In the genomic region with DNA sequence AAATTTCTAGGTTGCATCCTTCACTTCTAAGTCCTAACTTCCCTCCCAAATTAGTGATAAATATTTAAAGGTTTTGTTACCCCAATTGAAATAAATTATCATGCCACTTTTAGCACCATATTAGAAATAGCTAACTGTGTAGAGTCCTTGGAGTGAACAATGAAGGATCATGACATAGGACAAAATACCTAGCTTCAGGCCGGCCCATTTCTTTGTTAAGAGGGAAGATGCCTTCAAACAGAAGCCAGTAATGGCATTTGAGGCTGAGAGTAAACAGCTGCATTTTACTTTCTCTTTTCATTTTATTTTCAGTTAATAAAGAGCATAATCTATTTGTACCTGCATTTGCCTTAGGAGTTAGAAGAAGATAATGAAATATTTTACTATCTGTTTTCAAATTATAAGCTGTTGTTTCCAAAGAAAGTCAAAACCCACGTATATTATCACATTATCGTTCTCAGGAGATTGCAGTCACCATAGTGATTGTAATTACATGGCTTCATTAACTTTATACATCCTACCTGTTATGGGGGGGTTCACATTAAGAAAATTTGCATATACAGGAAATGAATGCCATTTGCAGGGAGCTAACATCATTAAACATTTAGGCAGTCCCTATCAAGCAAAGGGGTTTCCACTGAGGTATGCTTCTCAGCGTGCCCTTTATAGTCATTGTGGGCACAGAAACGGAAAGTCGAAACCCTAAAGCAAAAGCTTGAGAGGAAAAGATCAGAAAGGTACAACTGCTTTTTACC, we compare ENCODE assay signal across 25 mouse cellular contexts.
DNase-seq lines count a peak whose midpoint lies in the region; ATAC-seq lines count a peak whose summit lies in the region.
"Had no signal": no experiment of that assay in that cellular context is flagged by ENCODE, and none has a peak within 500 bp of the region (broad histone marks: within the 10 kb centered on the region; RNA-seq: fewer than 3 reads in every experiment).

No protein-coding gene starts in this region.

- no peak overlapping the region for H3K4me2 ChIP-seq in hindbrain, embryonic 13.5 days
- H3K4me2 ChIP-seq in hindbrain, embryonic 11.5 days (replicated peaks; ENCODE audit: low read depth, low read length): no peak overlapping the region
- no peak overlapping the region for H3K4me2 ChIP-seq in hindbrain, embryonic 16.5 days (ENCODE audit: low read length)
- H3K4me2 ChIP-seq in neural tube, embryonic 12.5 days (replicated peaks): no peak overlapping the region
- H3K4me2 ChIP-seq in neural tube, embryonic 15.5 days: no peak overlapping the region
- H3K4me2 ChIP-seq: embryonic facial prominence, embryonic 12.5 days had no signal

- H3K4me1 ChIP-seq in hindbrain, embryonic 13.5 days (replicated peaks): no peaks in the 10 kb centered on the region
- no peaks in the 10 kb centered on the region for H3K4me1 ChIP-seq in hindbrain, embryonic 11.5 days (replicated peaks; ENCODE audit: control insufficient read depth, insufficient read depth, low read length)
- no peaks in the 10 kb centered on the region for H3K4me1 ChIP-seq in hindbrain, embryonic 16.5 days (ENCODE audit: control insufficient read depth, insufficient read depth, low read depth, low read length)
- no peaks in the 10 kb centered on the region for H3K4me1 ChIP-seq in hindbrain, embryonic 10.5 days (replicated peaks)
- no peaks in the 10 kb centered on the region for H3K4me1 ChIP-seq in neural tube, embryonic 12.5 days
- H3K4me1 ChIP-seq in neural tube, embryonic 15.5 days: no peaks in the 10 kb centered on the region
- H3K4me1 ChIP-seq: embryonic facial prominence, embryonic 10.5 days; embryonic facial prominence, embryonic 12.5 days had no signal

- DNase-seq in hindbrain, embryonic 11.5 days (ENCODE audit: low spot score): no peak
- no peak for DNase-seq in hindbrain, embryonic 10.5 days (ENCODE audit: low spot score)
- DNase-seq in neural tube, embryonic 10.5 days (ENCODE audit: extremely low spot score, low spot score): no peak
- no peak for DNase-seq in ovary, postnatal 10 days (ENCODE audit: low spot score)
- DNase-seq: adrenal gland, adult 8-10 months; adrenal gland, postnatal 14 days; adrenal gland, postnatal 36 days; B cell, adult 2 months; cerebellum, adult 11-12 months; cerebellum, adult 2 months; cerebellum, adult 9-10 months; cerebellum, postnatal 10 days; cerebellum, postnatal 25 days had no signal

- H3K27me3 ChIP-seq in hindbrain, embryonic 13.5 days: no peaks in the 10 kb centered on the region
- no peaks in the 10 kb centered on the region for H3K27me3 ChIP-seq in hindbrain, embryonic 11.5 days (ENCODE audit: control insufficient read depth, insufficient read depth, low read length)
- no peaks in the 10 kb centered on the region for H3K27me3 ChIP-seq in hindbrain, embryonic 16.5 days (replicated peaks; ENCODE audit: control insufficient read depth, insufficient read depth, low read length)
- no peaks in the 10 kb centered on the region for H3K27me3 ChIP-seq in hindbrain, embryonic 10.5 days (ENCODE audit: insufficient read depth, poor library complexity, severe bottlenecking)
- no peaks in the 10 kb centered on the region for H3K27me3 ChIP-seq in neural tube, embryonic 12.5 days (replicated peaks)
- H3K27me3 ChIP-seq in neural tube, embryonic 15.5 days (replicated peaks): no peaks in the 10 kb centered on the region
- H3K27me3 ChIP-seq: CH12.LX; embryonic facial prominence, embryonic 12.5 days had no signal

- no peaks in the 10 kb centered on the region for H3K9me3 ChIP-seq in hindbrain, embryonic 13.5 days
- no peaks in the 10 kb centered on the region for H3K9me3 ChIP-seq in hindbrain, embryonic 11.5 days (ENCODE audit: control insufficient read depth, low read length)
- H3K9me3 ChIP-seq in hindbrain, embryonic 16.5 days (ENCODE audit: control insufficient read depth, low read length): no peaks in the 10 kb centered on the region
- no peaks in the 10 kb centered on the region for H3K9me3 ChIP-seq in hindbrain, embryonic 10.5 days
- H3K9me3 ChIP-seq in neural tube, embryonic 12.5 days: no peaks in the 10 kb centered on the region
- H3K9me3 ChIP-seq in neural tube, embryonic 15.5 days (replicated peaks): no peaks in the 10 kb centered on the region
- H3K9me3 ChIP-seq: embryonic facial prominence, embryonic 10.5 days; embryonic facial prominence, embryonic 12.5 days; G1E had no signal

- H3K9ac ChIP-seq in hindbrain, embryonic 13.5 days: no peak overlapping the region
- H3K9ac ChIP-seq in hindbrain, embryonic 11.5 days (ENCODE audit: low read depth, low read length): no peak overlapping the region
- H3K9ac ChIP-seq in hindbrain, embryonic 16.5 days (ENCODE audit: low read depth, low read length): no peak overlapping the region
- no peak overlapping the region for H3K9ac ChIP-seq in neural tube, embryonic 12.5 days
- no peak overlapping the region for H3K9ac ChIP-seq in neural tube, embryonic 15.5 days (replicated peaks)
- H3K9ac ChIP-seq: embryonic facial prominence, embryonic 12.5 days had no signal

- no peak overlapping the region for H3K4me3 ChIP-seq in hindbrain, embryonic 13.5 days
- no peak overlapping the region for H3K4me3 ChIP-seq in hindbrain, embryonic 11.5 days (ENCODE audit: low read depth, low read length)
- no peak overlapping the region for H3K4me3 ChIP-seq in hindbrain, embryonic 16.5 days (ENCODE audit: low read length)
- no peak overlapping the region for H3K4me3 ChIP-seq in hindbrain, embryonic 10.5 days
- H3K4me3 ChIP-seq in neural tube, embryonic 12.5 days: no peak overlapping the region
- no peak overlapping the region for H3K4me3 ChIP-seq in neural tube, embryonic 15.5 days (replicated peaks)
- H3K4me3 ChIP-seq: embryonic facial prominence, embryonic 10.5 days; embryonic facial prominence, embryonic 12.5 days had no signal

- no peak overlapping the region for H3K27ac ChIP-seq in hindbrain, embryonic 13.5 days
- no peak overlapping the region for H3K27ac ChIP-seq in hindbrain, embryonic 11.5 days (ENCODE audit: low read depth, low read length)
- no peak overlapping the region for H3K27ac ChIP-seq in hindbrain, embryonic 16.5 days (ENCODE audit: low read depth, low read length)
- no peak overlapping the region for H3K27ac ChIP-seq in hindbrain, embryonic 10.5 days
- no peak overlapping the region for H3K27ac ChIP-seq in neural tube, embryonic 12.5 days
- H3K27ac ChIP-seq in neural tube, embryonic 15.5 days (replicated peaks): no peak overlapping the region
- H3K27ac ChIP-seq: embryonic facial prominence, embryonic 10.5 days; embryonic facial prominence, embryonic 12.5 days had no signal

- 72% methylated on average over 6 of the region's 6 CpGs for whole genome bisulfite sequencing in hindbrain, embryonic 13.5 days
- WGBS in hindbrain, embryonic 11.5 days: 90% methylated on average over 6 of the region's 6 CpGs
- WGBS in hindbrain, embryonic 16.5 days: 63% methylated on average over 6 of the region's 6 CpGs
- 85% methylated on average over 6 of the region's 6 CpGs for WGBS in hindbrain, embryonic 10.5 days
- WGBS in neural tube, embryonic 12.5 days: 76% methylated on average over 6 of the region's 6 CpGs
- 56% methylated on average over 6 of the region's 6 CpGs for WGBS in neural tube, embryonic 15.5 days

- ATAC-seq in hindbrain, embryonic 13.5 days (ENCODE audit: low FRiP score): 0 out of 2 replicates have a peak, but pooled peaks have one; percentile 46
- no peak for ATAC-seq in hindbrain, embryonic 11.5 days (ENCODE audit: low FRiP score)
- ATAC-seq in hindbrain, embryonic 16.5 days: peak; percentile 52; the same call in 1 of the 2 replicates
- peak; percentile 61; the same call in 1 of the 2 replicates for ATAC-seq in neural tube, embryonic 12.5 days (ENCODE audit: low FRiP score, low read depth)
- ATAC-seq in neural tube, embryonic 15.5 days (ENCODE audit: low FRiP score): peak; percentile 90
- ATAC-seq: activated CD4-positive, CD25-positive, alpha-beta regulatory T cell, adult 4 months; CD4-positive, CD25-positive, alpha-beta regulatory T cell, adult 4 months; forebrain, embryonic 14.5 days; Patski had no signal

- no peaks in the 10 kb centered on the region for H3K36me3 ChIP-seq in hindbrain, embryonic 13.5 days
- no peaks in the 10 kb centered on the region for H3K36me3 ChIP-seq in hindbrain, embryonic 11.5 days (ENCODE audit: control insufficient read depth, insufficient read depth, low read length)
- no peaks in the 10 kb centered on the region for H3K36me3 ChIP-seq in hindbrain, embryonic 16.5 days (ENCODE audit: control insufficient read depth, insufficient read depth, low read length)
- H3K36me3 ChIP-seq in hindbrain, embryonic 10.5 days: no peaks in the 10 kb centered on the region
- no peaks in the 10 kb centered on the region for H3K36me3 ChIP-seq in neural tube, embryonic 12.5 days
- no peaks in the 10 kb centered on the region for H3K36me3 ChIP-seq in neural tube, embryonic 15.5 days
- H3K36me3 ChIP-seq: embryonic facial prominence, embryonic 10.5 days; embryonic facial prominence, embryonic 12.5 days; G1E had no signal
